Mouse (Mus musculus): ENCODE data around the gene Slc7a10. TPM values are rescaled to one million over a fixed set of nuclear protein-coding genes. Genes with fewer than 3 reads are reported as not detected.

The Slc7a10 gene
- total and polyA plus RNA-seq, 3 experiments: not detected

DNA sequence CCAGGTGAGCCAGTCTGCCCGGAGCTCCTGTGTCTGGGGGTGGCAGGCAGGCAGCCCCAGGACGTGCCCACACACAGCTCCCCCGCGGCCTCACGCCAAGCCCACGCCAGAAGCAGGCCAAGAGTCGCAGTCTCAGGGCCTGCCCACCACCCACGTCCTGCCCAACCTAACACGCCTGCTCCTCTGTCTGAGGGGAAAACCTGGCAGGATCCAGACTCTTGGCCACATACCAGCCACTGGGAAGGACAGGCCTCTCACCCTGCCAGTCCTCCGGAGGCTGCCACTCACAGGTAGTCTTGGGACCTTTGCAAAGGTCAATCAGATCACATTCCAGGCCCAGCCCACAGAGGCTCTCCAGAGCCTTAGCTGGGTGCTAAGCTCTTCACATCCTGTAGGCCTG, 39.9 kb upstream of the Slc7a10 start:
- no peaks in the 10 kb centered on the region for H3K27me3 ChIP-seq (replicated peaks)
- TF ChIP-seq POLR2AphosphoS2 (IDR thresholded peaks at IDR 0.05; ENCODE audit: low read depth, low read length): no peak
- TF ChIP-seq ZMIZ1 (IDR thresholded peaks at IDR 0.05; ENCODE audit: low read depth, low read length): no peak
- no peak for TF ChIP-seq BHLHE40 (IDR thresholded peaks at IDR 0.05; ENCODE audit: low read depth, low read length)
- no peak for TF ChIP-seq NRF1 (IDR thresholded peaks at IDR 0.05; ENCODE audit: low read depth, low read length)

DNA sequence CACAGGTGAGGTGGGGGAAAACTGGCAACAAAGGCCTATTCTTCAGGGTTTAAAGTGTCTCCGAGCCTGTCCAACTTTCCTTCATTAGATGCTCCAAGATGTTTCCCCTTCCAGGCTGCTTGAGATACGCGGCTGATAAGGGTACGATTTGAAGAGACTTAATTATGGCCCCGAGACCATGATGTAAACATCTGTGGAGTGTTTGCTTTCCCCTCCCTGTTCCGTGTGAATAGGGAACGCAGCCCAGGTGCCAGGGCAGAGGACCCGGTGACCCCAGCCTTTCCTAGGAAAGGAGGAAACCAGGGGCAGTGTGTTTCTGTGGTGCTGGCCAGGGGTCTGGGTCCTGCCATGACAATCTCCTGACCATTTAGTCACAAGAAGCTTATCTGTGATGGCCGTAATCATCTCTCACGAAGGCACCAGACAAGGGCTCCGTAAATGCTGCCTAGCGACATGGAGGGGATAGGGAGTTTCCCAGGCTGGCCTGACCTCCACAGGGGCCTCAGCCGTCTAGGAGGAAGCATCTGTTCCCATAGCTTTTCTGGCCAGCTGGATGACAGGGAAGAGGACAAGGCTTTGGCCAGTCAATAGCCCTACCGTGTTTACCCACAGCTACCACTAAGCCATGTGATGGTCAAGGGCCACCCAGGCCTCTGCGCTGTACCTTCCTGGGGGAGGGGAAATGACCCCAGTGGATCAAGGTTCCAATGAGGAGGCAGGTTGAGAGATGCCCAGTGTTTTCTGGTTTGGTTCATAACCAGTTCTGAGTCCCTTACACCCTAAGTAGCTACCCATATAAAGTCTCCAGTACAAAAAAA, 36.4 kb upstream of the Slc7a10 start:
- H3K9me3 ChIP-seq (replicated peaks; ENCODE audit: low read length): no peaks in the 10 kb centered on the region
- H3K27ac ChIP-seq (ENCODE audit: insufficient read depth, low read depth): no peak overlapping the region
- dilution Hi-C loops (cut with MboI; ENCODE audit: extremely low pct_ligation_motif_present, extremely low pct_unique_long_range_greater_than_20kb, low sequenced_read_pairs) (no loop called here), in situ Hi-C loops (cut with MboI; ENCODE audit: low pct_ligation_motif_present, low pct_unique_long_range_greater_than_20kb, low sequenced_read_pairs) (no loop called here)
- no peak overlapping the region for H3K4me3 ChIP-seq (replicated peaks in 1 of 3; ENCODE audit: low read depth in 2 of 3, low read length in 2 of 3, poor library complexity in 1 of 3)
- no peak overlapping the region for H3K4me2 ChIP-seq (ENCODE audit: insufficient read depth, low read depth, poor library complexity, severe bottlenecking)
- H3K9ac ChIP-seq (ENCODE audit: insufficient read depth, low read depth): no peak overlapping the region
- TF ChIP-seq RAD21 (IDR thresholded peaks at IDR 0.05; ENCODE audit: low read depth, low read length) (no peak), RCOR1 (conservative IDR thresholded peaks at IDR 0.05; ENCODE audit: low read depth, low read length) (no peak), MYC (IDR thresholded peaks at IDR 0.05; ENCODE audit: low read depth, low read length) (no peak), NELFE (IDR thresholded peaks at IDR 0.05; ENCODE audit: low read depth, low read length) (no peak), UBTF (IDR thresholded peaks at IDR 0.05; ENCODE audit: low read depth, low read length) (no peak), SMC3 (IDR thresholded peaks at IDR 0.05; ENCODE audit: low read depth, low read length) (no peak), IRF4 (IDR thresholded peaks at IDR 0.05; ENCODE audit: low read depth, low read length) (no peak), CTCF (conservative IDR thresholded peaks at IDR 0.05 in 1 of 2, IDR thresholded peaks at IDR 0.05 in 1 of 2; ENCODE audit: low read depth in 2 of 2, low read length in 2 of 2) (no peak), POLR2AphosphoS2 (IDR thresholded peaks at IDR 0.05; ENCODE audit: low read depth, low read length) (no peak), ZMIZ1 (IDR thresholded peaks at IDR 0.05; ENCODE audit: low read depth, low read length) (no peak)
- no peak for DNase-seq (ENCODE audit: extremely low read depth)
- no peaks in the 10 kb centered on the region for H3K27me3 ChIP-seq (replicated peaks)
- H3K36me3 ChIP-seq (replicated peaks in 1 of 2; ENCODE audit: control insufficient read depth in 1 of 2, insufficient read depth in 1 of 2, low read length in 1 of 2): no peaks in the 10 kb centered on the region
- H3K79me2 ChIP-seq (replicated peaks; ENCODE audit: control insufficient read depth, extremely low read depth, insufficient read depth, poor library complexity, severe bottlenecking): no peaks in the 10 kb centered on the region
- H3K4me1 ChIP-seq (ENCODE audit: control insufficient read depth in 1 of 2, insufficient read depth in 2 of 2): peaks cover 11 to 36% of the 10 kb centered on the region in 2 experiments; a peak in 3 of 4 replicates

More for the DNA sequence above, 39.9 kb upstream of the Slc7a10 start:
- Histone ChIP-seq H3K4me2 (ENCODE audit: insufficient read depth, low read depth, poor library complexity, severe bottlenecking) (no peak overlapping the region), H3K9me3 (replicated peaks; ENCODE audit: low read length) (no peaks in the 10 kb centered on the region), H3K27ac (ENCODE audit: insufficient read depth, low read depth) (no peak overlapping the region), H3K4me3 (replicated peaks in 1 of 3; ENCODE audit: low read depth in 2 of 3, low read length in 2 of 3, poor library complexity in 1 of 3) (no peak overlapping the region), H3K79me2 (replicated peaks; ENCODE audit: control insufficient read depth, extremely low read depth, insufficient read depth, poor library complexity, severe bottlenecking) (no peaks in the 10 kb centered on the region), H3K36me3 (replicated peaks in 1 of 2; ENCODE audit: control insufficient read depth in 1 of 2, insufficient read depth in 1 of 2, low read length in 1 of 2) (no peaks in the 10 kb centered on the region), H3K4me1 (ENCODE audit: control insufficient read depth in 1 of 2, insufficient read depth in 2 of 2) (peaks cover 4 to 26% of the 10 kb centered on the region in 2 experiments; a peak in 3 of 4 replicates), H3K9ac (ENCODE audit: insufficient read depth, low read depth) (no peak overlapping the region)
- in situ Hi-C loops (cut with MboI; ENCODE audit: low pct_ligation_motif_present, low pct_unique_long_range_greater_than_20kb, low sequenced_read_pairs) (no loop called here), dilution Hi-C loops (cut with MboI; ENCODE audit: extremely low pct_ligation_motif_present, extremely low pct_unique_long_range_greater_than_20kb, low sequenced_read_pairs) (no loop called here)
- no peak for DNase-seq (ENCODE audit: extremely low read depth)

DNA sequence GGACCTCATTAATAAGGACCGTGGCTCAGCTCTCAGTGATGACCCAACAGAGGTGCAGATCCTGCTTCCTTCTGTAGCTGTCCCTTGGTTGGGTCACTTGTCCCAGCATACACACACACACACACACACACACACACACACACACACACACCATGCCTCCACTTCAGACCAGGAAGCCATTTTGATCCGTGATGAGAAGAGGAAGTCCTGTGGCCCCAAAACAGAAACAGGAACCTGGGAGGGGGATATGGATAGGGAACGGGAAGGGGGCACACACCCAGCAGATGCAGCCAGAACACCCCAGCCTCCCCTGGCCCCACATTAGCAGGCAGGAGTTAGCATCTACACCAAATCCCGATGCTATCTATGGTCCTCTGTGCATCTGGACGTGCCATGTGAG, 35.3 kb upstream of the Slc7a10 start:
- H3K79me2 ChIP-seq (replicated peaks; ENCODE audit: control insufficient read depth, extremely low read depth, insufficient read depth, poor library complexity, severe bottlenecking): no peaks in the 10 kb centered on the region
- peaks cover 9 to 30% of the 10 kb centered on the region in 2 experiments; a peak in 3 of 4 replicates for H3K4me1 ChIP-seq (ENCODE audit: control insufficient read depth in 1 of 2, insufficient read depth in 2 of 2)
- H3K4me3 ChIP-seq (replicated peaks in 1 of 3; ENCODE audit: low read depth in 2 of 3, low read length in 2 of 3, poor library complexity in 1 of 3): no peak overlapping the region
- no peak for DNase-seq (ENCODE audit: extremely low read depth)
- no peak overlapping the region for H3K27ac ChIP-seq (ENCODE audit: insufficient read depth, low read depth)
- no peak overlapping the region for H3K9ac ChIP-seq (ENCODE audit: insufficient read depth, low read depth)
- no peaks in the 10 kb centered on the region for H3K36me3 ChIP-seq (replicated peaks in 1 of 2; ENCODE audit: control insufficient read depth in 1 of 2, insufficient read depth in 1 of 2, low read length in 1 of 2)
- no peak overlapping the region for H3K4me2 ChIP-seq (ENCODE audit: insufficient read depth, low read depth, poor library complexity, severe bottlenecking)
- TF ChIP-seq RCOR1 (conservative IDR thresholded peaks at IDR 0.05; ENCODE audit: low read depth, low read length) (no peak), JUN (IDR thresholded peaks at IDR 0.05; ENCODE audit: insufficient read depth, low read depth, low read length) (no peak), MYC (IDR thresholded peaks at IDR 0.05; ENCODE audit: low read depth, low read length) (no peak), SMC3 (IDR thresholded peaks at IDR 0.05; ENCODE audit: low read depth, low read length) (no peak), CHD1 (IDR thresholded peaks at IDR 0.05; ENCODE audit: low read depth, low read length) (no peak), POLR2AphosphoS2 (IDR thresholded peaks at IDR 0.05; ENCODE audit: low read depth, low read length) (no peak), KAT2A (IDR thresholded peaks at IDR 0.05; ENCODE audit: insufficient replicate concordance, low read length) (no peak), ZNF384 (IDR thresholded peaks at IDR 0.05; ENCODE audit: low read depth, low read length) (no peak), NRF1 (IDR thresholded peaks at IDR 0.05; ENCODE audit: low read depth, low read length) (no peak), SIN3A (IDR thresholded peaks at IDR 0.05; ENCODE audit: low read length) (no peak), GABPA (IDR thresholded peaks at IDR 0.05; ENCODE audit: insufficient replicate concordance, low read depth, low read length) (no peak), HCFC1 (IDR thresholded peaks at IDR 0.05; ENCODE audit: low read depth, low read length) (no peak), CTCF (conservative IDR thresholded peaks at IDR 0.05 in 1 of 2, IDR thresholded peaks at IDR 0.05 in 1 of 2; ENCODE audit: low read depth in 2 of 2, low read length in 2 of 2) (no peak), RAD21 (IDR thresholded peaks at IDR 0.05; ENCODE audit: low read depth, low read length) (no peak), POLR2A (IDR thresholded peaks at IDR 0.05; ENCODE audit: low read depth, low read length) (no peak)
- no peaks in the 10 kb centered on the region for H3K27me3 ChIP-seq (replicated peaks)
- H3K9me3 ChIP-seq (replicated peaks; ENCODE audit: low read length): no peaks in the 10 kb centered on the region
- in situ Hi-C loops (cut with MboI; ENCODE audit: low pct_ligation_motif_present, low pct_unique_long_range_greater_than_20kb, low sequenced_read_pairs) (no loop called here), dilution Hi-C loops (cut with MboI; ENCODE audit: extremely low pct_ligation_motif_present, extremely low pct_unique_long_range_greater_than_20kb, low sequenced_read_pairs) (no loop called here)

Data from CH12.LX (cell line).